Mouse (Mus musculus) limb, embryonic 14.5 days (tissue): ENCODE measurements around the gene Selenof. TPM values are rescaled to one million over a fixed set of nuclear protein-coding genes. Genes with fewer than 3 reads are reported as not detected.

ENCODE experiments used
- ATAC-seq: fragments of 200-750 bp; cut with Nextera tagmentation; 2 replicates; pipeline ENCODE4 v1.8.0; 2017; ENCODE audit warnings: low read depth, moderate number of reproducible peaks, moderate TSS enrichment; ENCODE audit not compliant: low FRiP score
- DNase-seq: peaks from one replicate; pipeline ENCODE4 v3.0.0-alpha.2; 2015; ENCODE audit warnings: low spot score
- H3K27ac ChIP-seq: fragments of 300-500 bp; sonication (generic); replicated peaks from 2 replicates; pipeline ENCODE4 v1.5.1; 2014; ENCODE audit warnings: low read depth, mild to moderate bottlenecking, low read length, moderate library complexity, mixed read lengths
- H3K27me3 ChIP-seq: fragments of 300-500 bp; sonication (generic); 2 replicates; pipeline ENCODE4 v1.6.1; 2014; ENCODE audit warnings: low read length, mixed read lengths; ENCODE audit not compliant: control insufficient read depth, insufficient read depth
- H3K36me3 ChIP-seq: fragments of 300-500 bp; sonication (generic); 2 replicates; pipeline ENCODE4 v1.6.1; 2014; ENCODE audit warnings: mild to moderate bottlenecking, low read length, moderate library complexity, mixed read lengths; ENCODE audit not compliant: control insufficient read depth, insufficient read depth
- H3K4me1 ChIP-seq: fragments of 300-500 bp; sonication (generic); 2 replicates; pipeline ENCODE4 v1.6.1; 2014; ENCODE audit warnings: antibody characterized with exemption, low read length, mixed read lengths; ENCODE audit not compliant: control insufficient read depth, insufficient read depth
- H3K4me2 ChIP-seq: fragments of 300-500 bp; sonication (generic); replicated peaks from 2 replicates; pipeline ENCODE4 v1.6.1; 2014; ENCODE audit warnings: low read depth, mild to moderate bottlenecking, low read length, moderate library complexity; ENCODE audit not compliant: severe bottlenecking
- H3K4me3 ChIP-seq: fragments of 300-500 bp; sonication (generic); replicated peaks from 2 replicates; pipeline ENCODE4 v1.5.1; 2014; ENCODE audit warnings: low read length
- H3K9ac ChIP-seq: fragments of 300-500 bp; sonication (generic); 2 replicates; pipeline ENCODE4 v1.6.1; 2014; ENCODE audit warnings: mild to moderate bottlenecking, low read depth, low read length, moderate library complexity; ENCODE audit not compliant: severe bottlenecking
- H3K9me3 ChIP-seq: fragments of 300-500 bp; sonication (generic); 2 replicates; pipeline ENCODE4 v1.6.1; 2016; ENCODE audit warnings: low read length; ENCODE audit not compliant: control insufficient read depth
- POLR2A ChIP-seq: fragments of 200-500 bp; IDR thresholded peaks from 2 replicates; pipeline ENCODE4 v1.8.0; 2012; ENCODE audit warnings: inconsistent platforms, mild to moderate bottlenecking, moderate library complexity, borderline replicate concordance; ENCODE audit not compliant: insufficient read depth, insufficient read length; ENCODE audit errors: extremely low read depth
- WGBS: fragments of 180-500 bp; shearing (Covaris S2); extraction: QIAGEN DNeasy Blood & Tissue Kit; methylation state at CpG from one replicate; pipeline ENCODE4 v1.1.7; 2014; 5-methylcytosine and 5-hydroxymethylcytosine counted together
- polyA plus RNA-seq, 2 experiments: library from polyadenylated mRNA; depleted of rRNA in 1 of 2; stranded (reverse) in 1 of 2; unstranded in 1 of 2; fragments of >200 nt; fragmentation: Nextera tagmentation in 1 of 2; extraction: Ambion mirVana in 1 of 2; gene quantifications; 2 replicates each; pipeline versions ENCODE4 v1.2.1 to v1.2.3; 2012 to 2014

Gene Selenof
- polyA plus RNA-seq, 2 experiments: 424 to 555 TPM

DNA sequence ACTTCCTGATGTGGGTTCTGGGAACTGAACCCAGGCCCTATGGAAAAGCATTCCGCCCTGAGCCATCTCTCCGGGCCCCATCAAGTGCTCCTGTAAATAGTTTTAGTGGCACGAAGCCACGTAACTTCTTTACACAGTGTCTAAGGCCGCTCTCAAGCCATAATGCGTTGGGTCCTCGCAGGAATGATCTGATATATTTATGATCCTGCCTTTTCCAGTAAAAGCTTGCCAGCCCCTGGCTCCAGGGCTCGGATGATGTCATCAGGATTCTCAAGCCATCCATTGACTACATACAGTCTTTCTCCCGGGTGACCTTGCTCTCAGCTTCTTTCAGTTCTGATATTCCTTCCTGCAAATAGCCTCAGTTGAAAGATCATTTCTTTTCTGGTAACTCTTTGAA, 45.4 kb downstream of the Selenof start:
- Histone ChIP-seq H3K9me3 (no peaks in the 10 kb centered on the region), H3K9ac (no peak overlapping the region), H3K4me3 (no peak overlapping the region), H3K27me3 (no peaks in the 10 kb centered on the region), H3K4me2 (no peak overlapping the region), H3K4me1 (peaks cover 29% of the 10 kb centered on the region), H3K27ac (no peak overlapping the region), H3K36me3 (no peaks in the 10 kb centered on the region)
- TF ChIP-seq POLR2A: no peak
- DNase-seq: peak; percentile 58
- peak; percentile 37; the same call in 1 of the 2 replicates for ATAC-seq
- 46% methylated on average over 9 of the region's 9 CpGs for WGBS

DNA sequence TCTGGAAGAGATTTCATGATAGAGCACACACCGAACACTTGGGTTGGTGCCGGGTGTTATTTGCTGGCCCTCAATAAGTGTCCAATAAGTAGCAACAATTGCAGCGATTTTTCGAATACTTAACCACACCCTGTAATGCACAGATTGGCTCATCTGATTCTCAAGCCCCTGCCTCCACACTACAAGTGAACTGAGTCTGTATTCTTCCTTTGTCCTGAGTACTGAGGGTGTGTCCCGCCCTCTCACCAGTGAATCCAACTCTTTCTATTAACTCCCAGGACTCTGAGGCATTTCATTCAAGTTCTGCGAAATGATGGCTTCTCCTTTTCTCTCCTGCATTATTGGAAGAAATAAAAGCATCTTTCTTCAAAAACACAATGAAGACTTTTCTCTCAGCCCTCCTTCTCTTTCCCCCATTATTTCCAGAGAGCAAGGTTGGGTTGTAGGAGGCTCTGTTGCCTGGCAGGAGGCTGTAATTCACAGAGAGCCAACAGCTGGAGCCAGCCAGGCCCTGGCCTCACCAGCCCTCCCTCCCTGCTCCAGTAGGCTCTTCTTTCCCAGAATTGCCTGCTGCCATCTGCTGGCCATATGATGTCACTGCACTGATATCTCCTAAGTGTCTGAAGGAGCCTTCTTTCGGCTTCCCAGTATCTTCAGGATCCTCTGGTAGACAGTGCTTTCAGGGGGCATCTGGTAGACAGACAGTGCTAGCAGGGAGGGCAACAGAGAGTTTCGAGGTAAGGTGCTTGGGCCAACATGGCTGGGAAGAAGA, 46.7 kb downstream of the Selenof start:
- TF ChIP-seq POLR2A: no peak
- Histone ChIP-seq H3K9ac (no peak overlapping the region), H3K4me3 (no peak overlapping the region), H3K9me3 (no peaks in the 10 kb centered on the region), H3K36me3 (no peaks in the 10 kb centered on the region), H3K27ac (no peak overlapping the region; the same call in 1 of the 2 replicates), H3K4me2 (no peak overlapping the region), H3K4me1 (peaks cover 17% of the 10 kb centered on the region), H3K27me3 (no peaks in the 10 kb centered on the region)
- ATAC-seq (peak; percentile 88), DNase-seq (peak; percentile 90)
- WGBS: 75% methylated on average over 8 of the region's 8 CpGs

DNA sequence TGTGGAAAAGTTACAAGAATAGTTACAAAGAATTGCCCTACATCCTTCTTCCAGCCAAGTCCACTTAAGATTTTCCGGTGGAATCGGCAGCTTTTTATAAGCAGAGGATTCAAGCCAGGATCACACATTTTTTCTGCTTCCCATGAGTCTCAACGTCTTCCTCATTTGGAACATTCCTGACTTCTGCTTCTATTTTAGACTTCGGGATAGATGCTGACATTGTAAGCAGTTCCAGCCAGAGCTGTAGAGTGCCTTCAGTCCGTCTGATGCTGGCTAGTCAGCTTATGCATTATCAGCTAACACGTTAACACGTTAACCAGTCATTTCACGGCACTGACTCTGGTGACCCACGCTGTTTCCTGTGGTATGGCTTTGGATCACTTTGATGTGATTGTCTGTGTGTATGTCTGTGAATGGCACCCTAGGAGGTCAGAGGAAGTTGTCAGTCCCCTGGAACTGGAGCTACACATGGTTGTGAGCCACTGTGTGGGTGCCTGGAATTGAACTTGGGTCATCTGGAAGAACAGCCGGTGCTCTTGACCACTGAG, 47.6 kb downstream of the Selenof start:
- Histone ChIP-seq H3K27me3 (no peaks in the 10 kb centered on the region), H3K27ac (no peak overlapping the region), H3K9ac (no peak overlapping the region), H3K4me1 (peaks cover 16% of the 10 kb centered on the region), H3K9me3 (no peaks in the 10 kb centered on the region), H3K4me2 (no peak overlapping the region), H3K4me3 (no peak overlapping the region), H3K36me3 (no peaks in the 10 kb centered on the region)
- no peak for TF ChIP-seq POLR2A
- 73% methylated on average over 10 of the region's 10 CpGs for WGBS
- no peak for ATAC-seq
- no peak for DNase-seq

DNA sequence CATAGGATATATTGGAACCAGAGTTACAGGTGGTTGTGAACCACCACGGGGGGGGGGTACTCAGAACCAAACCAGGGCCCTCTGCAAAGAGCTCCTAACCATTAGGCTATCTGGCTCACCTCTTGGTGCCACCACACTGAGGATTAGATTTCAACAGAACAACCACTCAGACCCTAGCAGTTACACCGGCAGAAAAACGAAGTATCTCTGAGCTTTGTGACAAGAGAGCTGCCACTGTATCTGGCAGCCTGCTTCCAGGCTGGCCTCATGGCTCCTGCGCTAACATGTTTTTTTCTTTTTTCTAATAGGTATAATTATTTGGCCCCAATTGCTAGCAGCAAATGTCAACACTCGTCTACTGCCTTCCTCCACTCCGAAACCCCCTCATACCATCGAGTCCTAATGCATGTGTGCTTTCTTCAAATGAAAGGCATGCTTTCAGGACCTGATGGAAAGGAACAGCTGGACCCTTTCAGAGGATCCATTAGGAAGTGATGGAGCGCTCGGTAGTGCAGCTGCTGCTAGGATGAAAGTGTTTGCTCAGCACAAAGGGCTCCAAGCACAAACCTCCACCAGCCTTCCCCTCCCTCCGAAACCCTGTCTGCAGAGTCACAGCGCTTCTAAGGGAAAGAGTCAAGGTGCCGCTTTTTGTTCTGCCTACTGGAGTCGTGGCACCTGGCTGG, 53.0 kb downstream of the Selenof start:
- no peak for TF ChIP-seq POLR2A
- WGBS: 69% methylated on average over 13 of the region's 13 CpGs

DNA sequence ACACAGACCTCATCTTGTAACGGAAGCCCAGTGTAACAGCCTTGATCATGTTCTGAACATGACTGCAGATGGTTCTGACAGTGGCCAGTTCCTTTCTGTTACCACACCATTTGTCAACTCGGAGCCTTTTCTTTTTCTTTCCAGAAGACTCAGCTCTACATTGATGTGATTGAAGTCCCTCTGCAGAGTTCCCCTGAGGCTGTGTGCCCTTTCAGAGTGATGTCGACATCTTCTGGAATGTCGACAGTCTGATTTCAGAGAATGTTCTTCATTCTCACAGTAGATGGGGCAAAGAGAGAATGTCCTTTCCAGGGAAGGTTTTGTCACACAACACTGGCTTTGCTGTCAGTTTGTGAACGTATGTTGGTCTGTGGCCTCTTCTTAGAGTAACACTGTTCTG, 55.6 kb downstream of the Selenof start:
- H3K27me3 ChIP-seq: no peaks in the 10 kb centered on the region
- DNase-seq: no peak
- H3K9ac ChIP-seq: no peak overlapping the region
- TF ChIP-seq POLR2A: no peak
- H3K9me3 ChIP-seq: no peaks in the 10 kb centered on the region
- no peak for ATAC-seq
- no peaks in the 10 kb centered on the region for H3K4me1 ChIP-seq
- H3K36me3 ChIP-seq: no peaks in the 10 kb centered on the region
- H3K27ac ChIP-seq: no peak overlapping the region
- H3K4me2 ChIP-seq: no peak overlapping the region
- WGBS: 81% methylated on average over 5 of the region's 5 CpGs
- H3K4me3 ChIP-seq: no peak overlapping the region

More for the DNA sequence above, 53.0 kb downstream of the Selenof start:
- peak; percentile 78 for DNase-seq
- Histone ChIP-seq H3K9ac (no peak overlapping the region), H3K27ac (no peak overlapping the region), H3K4me1 (no peaks in the 10 kb centered on the region), H3K4me3 (no peak overlapping the region), H3K36me3 (no peaks in the 10 kb centered on the region), H3K9me3 (no peaks in the 10 kb centered on the region), H3K27me3 (no peaks in the 10 kb centered on the region), H3K4me2 (no peak overlapping the region)
- ATAC-seq: peak; percentile 83
